Mouse (Mus musculus) lung, adult 2 months (tissue): ENCODE measurements around the gene Cyp2s1.

Experiments
- CTCF ChIP-seq: fragments of 200-500 bp; IDR thresholded peaks from 2 replicates; pipeline ENCODE4 v1.5.1; 2011; ENCODE audit warnings: mild to moderate bottlenecking, low read length, control low read depth; ENCODE audit not compliant: insufficient read depth
- POLR2A ChIP-seq: fragments of 200-500 bp; IDR thresholded peaks from 2 replicates; pipeline ENCODE4 v1.6.1; 2011; ENCODE audit warnings: low read depth, mild to moderate bottlenecking, control low read depth, low read length, borderline replicate concordance; ENCODE audit errors: extremely low read depth

GRCm38 (mm10) chr7:25799369-25799768 is 17.3 kb downstream of the Cyp2s1 start:
- TF ChIP-seq CTCF (no peak), POLR2A (no peak)
